9 mouse cellular contexts compared by ENCODE assay signal in genomic region chr3:103420621-103421274, GRCm38 (mm10).
DNase-seq lines count a peak whose midpoint lies in the region; ATAC-seq and TF ChIP-seq lines count a peak whose summit lies in the region.
"Had no signal": no experiment of that assay in that cellular context is flagged by ENCODE, and none has a peak within 500 bp of the region (broad histone marks: within the 10 kb centered on the region; RNA-seq: fewer than 3 reads in every experiment).

No protein-coding gene starts in this region.

- TF ChIP-seq CTCF in liver, postnatal 0 days (IDR thresholded peaks at IDR 0.05; ENCODE audit: low read depth): no peak

- TF ChIP-seq EP300 in liver, postnatal 0 days (IDR thresholded peaks at IDR 0.05; ENCODE audit: low read depth): no peak

- no peaks in the 10 kb centered on the region for H3K27me3 ChIP-seq in heart, embryonic 15.5 days
- no peaks in the 10 kb centered on the region for H3K27me3 ChIP-seq in liver, postnatal 0 days (ENCODE audit: insufficient read depth, low read length)
- 0 out of 2 replicates have a peak, but pooled peaks cover 1% of the 10 kb centered on the region for H3K27me3 ChIP-seq in liver, embryonic 12.5 days (replicated peaks)
- H3K27me3 ChIP-seq: liver, embryonic 15.5 days had no signal

- intact Hi-C loops in heart, postnatal 14 days (cut with DNase I): no loop called here
- intact Hi-C loops in left cerebral cortex, postnatal 36 days (cut with DNase I): no loop called here

- H3K36me3 ChIP-seq in heart, embryonic 15.5 days: no peaks in the 10 kb centered on the region
- no peaks in the 10 kb centered on the region for H3K36me3 ChIP-seq in liver, postnatal 0 days (replicated peaks; ENCODE audit: insufficient read depth, low read length)
- H3K36me3 ChIP-seq in liver, embryonic 12.5 days: no peaks in the 10 kb centered on the region
- H3K36me3 ChIP-seq: liver, embryonic 15.5 days had no signal

- no peak overlapping the region for H3K9ac ChIP-seq in heart, embryonic 15.5 days
- no peak overlapping the region for H3K9ac ChIP-seq in liver, postnatal 0 days (replicated peaks)
- H3K9ac ChIP-seq in liver, embryonic 12.5 days: no peak overlapping the region
- H3K9ac ChIP-seq: liver, embryonic 15.5 days had no signal

- H3K27ac ChIP-seq in heart, embryonic 15.5 days: 0 out of 2 replicates have a peak overlapping the region, but pooled peaks have one; percentile 15
- H3K27ac ChIP-seq in liver, postnatal 0 days (ENCODE audit: low read depth): no peak overlapping the region
- no peak overlapping the region for H3K27ac ChIP-seq in liver, embryonic 12.5 days
- H3K27ac ChIP-seq: liver, embryonic 15.5 days had no signal

- 60% methylated on average over 12 of the region's 12 CpGs for WGBS in heart, embryonic 15.5 days
- 67% methylated on average over 12 of the region's 12 CpGs for WGBS in liver, postnatal 0 days (ENCODE audit: insufficient replicate concordance)
- 72% methylated on average over 12 of the region's 12 CpGs for WGBS in liver, embryonic 12.5 days (ENCODE audit: insufficient replicate concordance)

- no peak for ATAC-seq in heart, embryonic 15.5 days (replicated peaks; ENCODE audit: insufficient number of reproducible peaks, insufficient read depth, low FRiP score, low read depth)
- ATAC-seq in liver, postnatal 0 days: no peak
- ATAC-seq in liver, embryonic 12.5 days: no peak

- peak; percentile 92 for DNase-seq in heart, adult 11 months
- DNase-seq in heart, postnatal 14 days: no peak
- peak; percentile 40 for DNase-seq in brain, adult 2 months (ENCODE audit: low read depth, low spot score)
- peak; percentile 45 for DNase-seq in lung, postnatal 10 days
- no peak for DNase-seq in liver, postnatal 0 days
- no peak for DNase-seq in left cerebral cortex, postnatal 36 days (ENCODE audit: low spot score in 2 of 2)

- no peak overlapping the region for H3K4me2 ChIP-seq in heart, embryonic 15.5 days
- no peak overlapping the region for H3K4me2 ChIP-seq in liver, postnatal 0 days (ENCODE audit: low read depth, low read length)
- no peak overlapping the region for H3K4me2 ChIP-seq in liver, embryonic 12.5 days
- H3K4me2 ChIP-seq: liver, embryonic 15.5 days had no signal

- no peaks in the 10 kb centered on the region for H3K9me3 ChIP-seq in heart, embryonic 15.5 days (replicated peaks)
- no peaks in the 10 kb centered on the region for H3K9me3 ChIP-seq in liver, postnatal 0 days (ENCODE audit: low read length)
- no peaks in the 10 kb centered on the region for H3K9me3 ChIP-seq in liver, embryonic 12.5 days (replicated peaks)
- H3K9me3 ChIP-seq: liver, embryonic 15.5 days had no signal

- peaks cover 24% of the 10 kb centered on the region for H3K4me1 ChIP-seq in heart, embryonic 15.5 days (replicated peaks)
- no peaks in the 10 kb centered on the region for H3K4me1 ChIP-seq in liver, postnatal 0 days (ENCODE audit: insufficient read depth)
- no peaks in the 10 kb centered on the region for H3K4me1 ChIP-seq in liver, embryonic 12.5 days
- H3K4me1 ChIP-seq: liver, embryonic 15.5 days had no signal

- no peak overlapping the region for H3K4me3 ChIP-seq in heart, embryonic 15.5 days
- no peak overlapping the region for H3K4me3 ChIP-seq in liver, postnatal 0 days (ENCODE audit: low read depth, low read length)
- H3K4me3 ChIP-seq in liver, embryonic 12.5 days: no peak overlapping the region
- H3K4me3 ChIP-seq: liver, embryonic 15.5 days had no signal

Comparison
In these comparisons a context has a peak if more than half of its experiments do, and no peak if none do; other contexts are left out.
1. DNase-seq: peak in heart, adult 11 months (single experiment), brain, adult 2 months (single experiment) and lung, postnatal 10 days (single experiment); none in heart, postnatal 14 days (0 of 2), liver, postnatal 0 days (single experiment) and left cerebral cortex, postnatal 36 days (0 of 2).